Mouse (Mus musculus): ENCODE data around the gene Ogfod1. TPM values are rescaled to one million over a fixed set of nuclear protein-coding genes. Genes with fewer than 3 reads are reported as not detected.

The Ogfod1 gene
- total RNA-seq, 2 experiments from 2014 or later, result 19.2 to 20.2 TPM

GRCm38 (mm10) chr8:94066121-94066863 is 29.3 kb downstream of the Ogfod1 start:
- DNase-seq (ENCODE audit: low spot score in 2 of 2), result no peak

GRCm38 (mm10) chr8:94068793-94069192 is 31.8 kb downstream of the Ogfod1 start:
- no peak for DNase-seq (ENCODE audit: low spot score in 2 of 2)

- DNase-seq (ENCODE audit: low spot score in 2 of 2), result no peak
These were observed 39.6 kb downstream of the Ogfod1 start for GRCm38 (mm10) chr8:94076461-94077192.

- no peak for DNase-seq (ENCODE audit: low spot score in 2 of 2)
These were observed 51.0 kb downstream of the Ogfod1 start for GRCm38 (mm10) chr8:94087964-94088363.

GRCm38 (mm10) chr8:94089715-94090114 is 52.7 kb downstream of the Ogfod1 start:
- no peak for DNase-seq (ENCODE audit: low spot score in 2 of 2)

- no peak for DNase-seq (ENCODE audit: low spot score in 2 of 2)
These were observed 55.9 kb downstream of the Ogfod1 start for GRCm38 (mm10) chr8:94092848-94093247.

GRCm38 (mm10) chr8:94094281-94094680 is 57.3 kb downstream of the Ogfod1 start:
- DNase-seq (ENCODE audit: low spot score in 2 of 2), result no peak

GRCm38 (mm10) chr8:94098081-94098974 is 61.3 kb downstream of the Ogfod1 start, which contains the start of gene Bbs2:
TSS of gene Bbs2 (minus strand) at chr8:94098928.
- DNase-seq (ENCODE audit: low spot score in 2 of 2), result peak; percentile 98 to 100

GRCm38 (mm10) chr8:94098996-94099395 is 62.0 kb downstream of the Ogfod1 start:
- DNase-seq (ENCODE audit: low spot score in 2 of 2), result no peak

GRCm38 (mm10) chr8:94104146-94104545 is 67.1 kb downstream of the Ogfod1 start:
- no peak for DNase-seq (ENCODE audit: low spot score in 2 of 2)

GRCm38 (mm10) chr8:94107871-94108270 is 70.9 kb downstream of the Ogfod1 start:
- peak in 1 of 2 experiments; percentile 24 for DNase-seq (ENCODE audit: low spot score in 2 of 2)

GRCm38 (mm10) chr8:94109396-94109795 is 72.4 kb downstream of the Ogfod1 start:
- no peak for DNase-seq (ENCODE audit: low spot score in 2 of 2)

GRCm38 (mm10) chr8:94109835-94110234 is 72.8 kb downstream of the Ogfod1 start:
- DNase-seq (ENCODE audit: low spot score in 2 of 2), result no peak

GRCm38 (mm10) chr8:94110526-94111177 is 73.7 kb downstream of the Ogfod1 start:
- no peak for DNase-seq (ENCODE audit: low spot score in 2 of 2)

- DNase-seq (ENCODE audit: low spot score in 2 of 2), result no peak
These were observed 76.4 kb downstream of the Ogfod1 start for GRCm38 (mm10) chr8:94113435-94113834.

GRCm38 (mm10) chr8:94113972-94114371 is 77.0 kb downstream of the Ogfod1 start:
- no peak for DNase-seq (ENCODE audit: low spot score in 2 of 2)

Other genes with a start within 250 kb of the Ogfod1 start
- gene Gnao1, start 227.2 kb upstream of the Ogfod1 start, total RNA-seq (2021), result 10 to 100 TPM; 13.4 TPM
- gene Amfr, start 24.4 kb upstream of the Ogfod1 start, total RNA-seq (2021), result 10 to 100 TPM; 93.2 to 98.0 TPM
- gene Nudt21, start 167 bp upstream of the Ogfod1 start, total RNA-seq (2021), result 10 to 100 TPM; 36.1 to 40.5 TPM
- gene Bbs2, start 61.7 kb downstream of the Ogfod1 start, total RNA-seq (2021), result 1 to 10 TPM; 8.3 to 8.6 TPM
- gene Mt4, start 100.0 kb downstream of the Ogfod1 start, total RNA-seq (2021), result not detected
- 10 to 100 TPM; 11.4 to 18.3 TPM for gene Mt3, start 115.4 kb downstream of the Ogfod1 start, total RNA-seq (2021)
- 100 to 1,000 TPM in 1 of 2 experiments, 10 to 100 TPM in 1; 83.6 to 103 TPM for gene Mt2, start 135.5 kb downstream of the Ogfod1 start, total RNA-seq (2021)
- gene Mt1, start 141.9 kb downstream of the Ogfod1 start, total RNA-seq (2021), result 10 to 100 TPM; 42.4 to 49.1 TPM
- 10 to 100 TPM; 26.7 to 32.9 TPM for gene Nup93, start 177.4 kb downstream of the Ogfod1 start, total RNA-seq (2021)

Data from gastrocnemius, postnatal 4 days (tissue).